ENCODE assay signal across 36 mouse cellular contexts in genomic region chr4:63203874-63204273, GRCm38 (mm10). TPM values are rescaled to one million over a fixed set of nuclear protein-coding genes. Genes with fewer than 3 reads are reported as not detected.
"Had no signal": no experiment of that assay in that cellular context is flagged by ENCODE, and none has a peak within 500 bp of the region (broad histone marks: within the 10 kb centered on the region; RNA-seq: fewer than 3 reads in every experiment).

No protein-coding gene starts in this region.

- ATAC-seq: hindbrain, postnatal 0 days; intestine, embryonic 16.5 days had no signal

- H3K9me3 ChIP-seq: heart, embryonic 13.5 days; heart, embryonic 15.5 days; hindbrain, embryonic 13.5 days; hindbrain, embryonic 15.5 days; kidney, embryonic 15.5 days; limb, embryonic 10.5 days; limb, embryonic 12.5 days; liver, embryonic 13.5 days; liver, embryonic 15.5 days had no signal

- H3K4me1 ChIP-seq: liver, embryonic 13.5 days had no signal

- H3K4me2 ChIP-seq: heart, embryonic 11.5 days; heart, embryonic 13.5 days; heart, embryonic 15.5 days; hindbrain, embryonic 13.5 days; hindbrain, embryonic 15.5 days; kidney, embryonic 15.5 days; limb, embryonic 12.5 days; liver, embryonic 11.5 days; liver, embryonic 13.5 days; liver, embryonic 15.5 days had no signal

- DNase-seq: gastrocnemius, postnatal 14 days; gastrocnemius, postnatal 36 days; heart, adult 11 months; heart, adult 2 months; heart, postnatal 14 days; heart, postnatal 36 days; kidney, adult 11 months; kidney, adult 2 months; kidney, adult 9 months; kidney, postnatal 4 days; liver; liver, embryonic 13.5 days had no signal

- H3K9ac ChIP-seq: heart, embryonic 13.5 days; heart, embryonic 15.5 days; hindbrain, embryonic 13.5 days; hindbrain, embryonic 15.5 days; kidney, embryonic 15.5 days; limb, embryonic 12.5 days; liver, embryonic 13.5 days; liver, embryonic 15.5 days had no signal

- H3K27me3 ChIP-seq: heart, embryonic 13.5 days; heart, embryonic 15.5 days; hindbrain, embryonic 13.5 days; hindbrain, embryonic 15.5 days; kidney, embryonic 15.5 days; limb, embryonic 12.5 days; liver, embryonic 13.5 days; liver, embryonic 15.5 days had no signal

- H3K36me3 ChIP-seq: heart, embryonic 13.5 days; heart, embryonic 15.5 days; hindbrain, embryonic 13.5 days; hindbrain, embryonic 15.5 days; kidney, embryonic 15.5 days; limb, embryonic 10.5 days; limb, embryonic 12.5 days; liver, embryonic 13.5 days; liver, embryonic 15.5 days had no signal

- H3K27ac ChIP-seq: heart, adult 2 months; heart, embryonic 13.5 days; heart, embryonic 15.5 days; hindbrain, embryonic 13.5 days; hindbrain, embryonic 15.5 days; hindbrain, postnatal 0 days; kidney, embryonic 15.5 days; kidney, postnatal 0 days; layer of hippocampus, adult 2 months; left cerebral cortex, adult 2 months; limb, embryonic 10.5 days; limb, embryonic 12.5 days; liver, embryonic 13.5 days; liver, embryonic 15.5 days had no signal

- H3K4me3 ChIP-seq: heart, adult 2 months; heart, embryonic 13.5 days; heart, embryonic 15.5 days; hindbrain, embryonic 13.5 days; hindbrain, embryonic 15.5 days; kidney, embryonic 15.5 days; layer of hippocampus, adult 2 months; left cerebral cortex, adult 2 months; limb, embryonic 10.5 days; limb, embryonic 12.5 days; liver, embryonic 13.5 days; liver, embryonic 15.5 days had no signal

RNA-seq across cellular contexts. Expression of gene Col27a1, which starts 9.9 kb away (rescaled TPM):
- total RNA-seq: hematopoietic stem cell, adult 5-6 weeks had no signal

RNA-seq across cellular contexts. Expression of gene Kif12, which starts 31.9 kb away (rescaled TPM):
- total RNA-seq: gastrocnemius, adult 18-20 months; gastrocnemius, adult 8-10 months; gastrocnemius, postnatal 14 days; gastrocnemius, postnatal 36 days; heart, adult 2 months; heart, postnatal 14 days; heart, postnatal 36 days; hematopoietic stem cell, adult 5-6 weeks; layer of hippocampus, adult 2 months; layer of hippocampus, postnatal 10 days; layer of hippocampus, postnatal 25 days; left cerebral cortex, adult 2 months; left cerebral cortex, postnatal 14 days; left cerebral cortex, postnatal 36 days had no signal
- polyA plus RNA-seq: heart, adult 2 months; heart, postnatal 0 days; hindbrain, embryonic 11.5 days; hindbrain, embryonic 13.5 days had no signal

RNA-seq across cellular contexts. Expression of gene Ambp, which starts 49.3 kb away (rescaled TPM):
- total RNA-seq: gastrocnemius, adult 8-10 months; gastrocnemius, postnatal 14 days; heart, adult 2 months; heart, postnatal 14 days; heart, postnatal 36 days; hematopoietic stem cell, adult 5-6 weeks; hindbrain, postnatal 0 days; layer of hippocampus, adult 2 months; layer of hippocampus, postnatal 10 days; layer of hippocampus, postnatal 25 days; left cerebral cortex, adult 2 months; left cerebral cortex, postnatal 14 days; left cerebral cortex, postnatal 36 days had no signal
- polyA plus RNA-seq: heart, adult 2 months; hindbrain, embryonic 11.5 days; hindbrain, embryonic 13.5 days; hindbrain, postnatal 0 days had no signal
